Mouse (Mus musculus): Measurements from ENCODE around the gene Hmgxb4.

The Hmgxb4 gene

DNA sequence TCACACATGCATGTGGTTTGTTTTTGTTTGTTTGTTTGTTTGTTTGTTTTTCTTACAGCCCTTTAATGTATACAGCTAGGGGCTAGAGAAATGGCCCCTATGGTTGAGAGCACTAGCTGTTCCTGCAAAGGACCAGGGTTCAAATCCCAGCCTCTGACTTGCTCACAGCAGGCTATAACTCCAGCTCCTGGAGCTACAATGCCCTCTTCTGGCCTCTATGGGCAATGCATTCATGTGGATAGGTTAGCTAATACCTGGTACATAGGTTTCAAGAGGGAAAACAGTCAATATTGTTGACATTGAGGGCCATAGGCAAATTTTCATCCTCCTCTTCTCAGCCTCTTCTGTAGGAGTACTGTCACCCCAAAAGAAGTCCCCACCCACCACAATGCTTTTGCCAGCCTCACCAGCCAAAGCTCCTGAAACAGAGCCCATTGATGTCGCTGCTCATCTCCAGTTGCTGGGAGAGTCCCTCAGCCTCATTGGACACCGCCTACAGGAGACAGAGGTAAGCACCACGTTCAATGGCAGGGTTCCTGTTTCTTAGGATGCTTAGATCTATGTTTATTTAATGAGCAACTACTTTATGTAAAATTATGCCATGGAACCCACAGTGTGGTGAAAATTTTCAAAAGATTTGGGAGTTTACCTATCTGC lies 30.6 kb downstream of the Hmgxb4 start:
- no peak for DNase-seq

DNA sequence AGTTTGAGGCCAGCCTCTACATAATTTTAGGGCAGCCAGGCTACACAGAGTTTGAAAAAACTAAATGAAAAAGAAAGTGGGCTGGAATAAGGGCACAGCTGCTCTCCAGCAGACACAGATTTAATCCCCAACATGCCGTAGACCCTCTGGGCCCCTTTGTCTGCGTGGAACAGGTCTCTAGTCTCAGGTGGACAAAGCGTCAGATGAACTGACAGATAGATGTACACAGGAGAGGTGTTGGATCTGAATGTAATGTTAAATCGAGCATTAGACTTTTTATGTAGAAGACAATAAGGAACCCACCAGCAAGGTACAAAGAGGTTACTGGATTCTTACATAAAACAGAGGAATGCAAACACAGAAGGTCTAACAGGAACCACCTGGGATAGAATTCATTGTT lies 32.7 kb downstream of the Hmgxb4 start:
- no peak for DNase-seq

DNA sequence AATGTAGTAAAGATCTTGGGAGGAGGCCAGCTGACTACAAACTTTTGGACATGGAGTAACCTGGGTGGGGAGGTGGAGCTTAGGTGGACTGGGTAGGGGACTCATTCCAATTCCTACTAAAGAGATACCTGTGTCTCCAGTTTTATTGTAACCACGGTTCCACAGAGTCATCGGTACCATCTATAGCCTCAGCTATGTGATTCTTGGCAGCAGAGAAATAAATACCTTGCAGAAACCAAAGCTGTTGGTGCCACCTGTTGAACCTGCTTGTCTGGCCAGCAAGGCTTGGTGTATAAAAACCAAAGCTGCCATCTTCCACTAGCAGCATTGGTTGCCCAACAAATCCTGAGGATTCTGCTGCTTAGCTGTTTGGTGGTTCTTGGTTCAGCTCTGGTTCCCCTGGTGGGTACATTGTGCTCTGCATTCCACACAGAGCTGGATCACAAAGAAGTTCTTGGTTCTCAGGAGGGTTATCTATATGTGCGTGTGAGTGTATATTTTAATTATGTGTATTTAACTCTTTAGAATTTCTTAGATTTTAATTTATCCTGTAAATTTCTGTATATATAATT lies 37.4 kb downstream of the Hmgxb4 start:
- DNase-seq: no peak

DNA sequence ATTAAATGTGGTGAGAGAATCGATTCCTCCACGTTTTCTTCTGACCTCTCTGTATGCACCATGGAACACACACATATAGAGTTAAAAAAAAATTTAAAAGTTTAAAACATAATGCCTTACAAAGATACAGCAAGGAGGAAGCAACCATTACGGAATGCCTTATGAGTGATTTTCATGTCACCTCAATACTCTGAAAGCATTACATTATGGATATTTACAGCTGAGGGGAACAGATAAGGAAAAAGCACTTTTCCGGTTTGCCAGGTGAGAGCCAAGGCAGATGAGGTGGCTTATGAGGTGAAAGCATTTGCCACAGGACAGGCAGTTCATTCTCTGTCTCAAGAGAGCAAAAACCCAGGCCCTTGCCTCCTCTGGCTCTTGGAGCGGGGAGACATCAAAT lies 39.8 kb downstream of the Hmgxb4 start:
- no peak for DNase-seq

DNA sequence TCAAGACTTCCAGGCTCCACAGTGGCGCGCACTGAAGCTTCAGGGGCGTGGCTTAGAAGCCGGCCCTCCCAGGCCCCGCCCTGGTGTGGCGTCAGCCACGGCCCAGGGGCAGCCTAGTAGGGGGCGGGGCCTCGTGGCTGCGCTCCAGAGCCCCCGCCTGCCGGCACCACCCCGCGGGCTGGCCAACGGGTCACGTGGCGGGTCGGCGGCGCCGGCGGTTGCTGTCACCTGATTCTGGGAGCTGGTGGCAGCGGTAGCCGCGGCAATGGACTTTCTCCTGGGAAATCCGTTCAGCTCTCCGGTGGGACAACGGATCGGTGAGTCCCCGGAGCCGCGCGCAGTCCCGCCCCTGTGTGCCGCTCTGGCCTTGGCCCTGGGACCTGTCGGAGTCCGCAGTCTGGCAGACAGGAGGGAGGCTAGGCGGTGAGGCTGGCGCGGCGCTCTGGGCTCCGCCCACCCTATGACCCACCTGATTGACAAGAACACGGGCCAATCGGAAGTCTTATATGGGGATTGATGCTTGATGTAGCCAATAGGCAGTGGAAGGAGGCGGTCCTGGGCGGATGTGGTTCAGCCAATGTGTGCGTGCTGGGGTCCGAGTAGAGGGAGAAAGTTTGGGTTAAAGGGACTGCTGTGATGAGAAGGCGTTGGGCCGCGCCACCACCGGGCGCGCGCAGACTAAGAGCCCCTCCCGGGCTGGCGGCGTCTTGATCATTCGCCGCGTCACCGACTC lies 40.5 kb downstream of the Hmgxb4 start, which contains the start of gene Tom1:
TSS of gene Tom1 (plus strand) at position 195 of the 733 bp plus-strand sequence.
- DNase-seq: peak; percentile 99

DNA sequence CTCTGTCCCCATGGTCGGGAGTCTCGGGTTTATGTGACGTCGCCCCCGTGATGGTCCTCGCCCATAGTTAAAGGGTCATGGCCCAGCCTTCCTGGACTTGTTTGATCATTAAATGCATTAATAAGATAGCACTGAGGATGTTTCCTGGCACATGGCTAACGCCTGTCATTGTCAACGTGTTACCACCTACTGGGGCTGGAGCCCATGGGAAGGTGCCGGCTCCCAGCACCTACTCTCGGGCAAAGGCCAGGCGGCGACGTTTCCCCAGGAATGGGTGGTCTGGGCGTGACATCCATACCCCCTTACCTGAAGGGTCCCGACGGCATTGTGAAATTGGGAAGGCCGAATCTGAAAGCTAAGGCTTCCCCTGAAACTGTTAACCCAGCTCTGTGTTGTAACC lies 41.1 kb downstream of the Hmgxb4 start:
- no peak for DNase-seq

DNA sequence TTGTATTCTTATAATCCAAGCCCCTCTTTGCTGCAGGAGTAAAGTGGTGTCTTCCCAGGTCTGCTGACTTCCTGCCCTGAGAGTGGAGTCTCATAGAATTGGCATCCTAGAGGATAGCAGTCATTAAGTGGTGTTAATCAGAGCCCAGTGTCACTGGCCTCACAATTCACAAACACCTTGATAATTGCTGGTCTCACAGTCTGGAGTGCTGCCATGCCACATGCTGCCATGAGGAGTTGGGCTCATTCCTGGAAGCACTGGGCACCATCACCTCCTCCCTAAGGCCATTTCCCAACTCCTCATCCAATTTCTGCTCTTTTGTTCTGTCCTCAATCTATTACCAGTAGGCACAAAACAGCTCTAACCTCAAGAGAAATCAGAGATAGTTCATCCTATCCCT lies 42.5 kb downstream of the Hmgxb4 start:
- no peak for DNase-seq

DNA sequence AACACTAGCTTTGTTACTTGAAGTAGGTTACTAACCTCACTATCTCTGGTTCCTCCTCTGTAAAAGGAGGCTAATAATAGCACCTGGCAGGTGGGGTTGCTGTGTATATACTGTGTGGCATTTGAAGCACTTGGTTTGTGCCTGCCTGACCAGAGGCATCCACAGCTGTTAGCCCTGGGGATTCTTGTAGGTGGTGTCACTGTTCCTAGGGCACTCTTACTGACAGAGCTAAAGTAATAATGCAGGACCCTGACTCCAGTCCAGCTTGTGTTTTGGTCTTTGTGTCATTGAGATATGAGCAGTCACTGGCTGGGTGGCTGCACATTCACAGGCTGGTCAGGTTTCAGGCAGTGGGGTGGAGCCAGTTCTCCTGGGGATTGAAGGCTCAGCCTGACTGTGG lies 45.3 kb downstream of the Hmgxb4 start:
- DNase-seq: no peak

DNA sequence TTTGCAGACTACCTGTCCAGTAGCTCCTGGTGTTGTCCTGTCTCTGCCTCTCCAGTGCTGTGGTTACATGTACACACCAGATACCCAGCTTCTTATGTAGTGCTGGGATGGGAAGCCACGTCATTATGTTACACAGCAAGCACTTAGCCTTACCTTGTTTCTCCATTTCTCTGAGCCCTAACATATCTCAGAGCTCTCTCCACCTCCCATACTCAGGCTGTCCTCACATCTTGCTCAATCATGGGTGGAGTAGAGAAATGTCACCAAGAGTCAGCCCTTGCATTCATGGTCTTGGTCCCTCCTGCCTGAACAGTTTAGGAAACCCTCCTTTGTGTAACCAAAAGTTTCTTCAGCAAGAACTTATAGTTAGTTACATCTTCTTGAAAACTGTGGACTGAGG lies 46.6 kb downstream of the Hmgxb4 start:
- no peak for DNase-seq

DNA sequence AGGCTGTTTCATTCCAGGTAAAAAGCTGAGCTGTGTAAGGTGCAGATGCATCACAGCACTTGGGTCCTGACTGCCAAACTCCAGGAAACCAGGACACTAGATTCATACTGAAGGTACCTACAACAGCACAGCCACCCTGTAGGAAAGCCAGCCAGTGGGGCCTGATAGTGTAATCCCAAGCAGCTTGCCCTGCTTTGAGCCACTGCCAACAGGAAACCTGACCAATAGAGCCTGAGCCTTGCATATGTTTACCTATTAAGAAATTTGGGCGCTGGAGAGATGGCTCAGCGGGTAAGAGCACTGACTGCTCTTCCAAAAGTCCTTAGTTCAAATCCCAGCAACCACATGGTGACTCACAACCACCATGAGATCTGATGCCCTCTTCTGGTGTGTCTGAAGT lies 49.0 kb downstream of the Hmgxb4 start:
- DNase-seq: peak; percentile 27

DNA sequence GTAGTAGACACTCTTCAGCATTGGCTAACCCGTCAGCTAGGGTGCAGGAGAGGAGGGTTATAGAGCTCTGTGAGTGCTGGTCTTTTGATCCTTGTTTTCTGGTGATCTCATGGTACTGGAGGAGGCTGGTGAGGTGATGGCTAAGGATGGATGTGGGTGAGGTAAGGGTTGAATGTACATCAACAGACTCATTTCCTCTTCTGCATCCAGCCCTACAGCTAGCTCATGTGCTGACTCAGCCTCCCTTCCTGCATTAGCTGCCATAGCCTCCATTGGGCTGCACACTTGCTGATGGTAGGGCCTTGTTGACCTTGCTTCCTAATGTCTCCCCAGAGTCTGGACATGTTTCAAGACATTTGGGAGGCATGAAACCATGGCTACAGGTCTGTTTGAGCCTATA lies 49.8 kb downstream of the Hmgxb4 start:
- DNase-seq: no peak

DNA sequence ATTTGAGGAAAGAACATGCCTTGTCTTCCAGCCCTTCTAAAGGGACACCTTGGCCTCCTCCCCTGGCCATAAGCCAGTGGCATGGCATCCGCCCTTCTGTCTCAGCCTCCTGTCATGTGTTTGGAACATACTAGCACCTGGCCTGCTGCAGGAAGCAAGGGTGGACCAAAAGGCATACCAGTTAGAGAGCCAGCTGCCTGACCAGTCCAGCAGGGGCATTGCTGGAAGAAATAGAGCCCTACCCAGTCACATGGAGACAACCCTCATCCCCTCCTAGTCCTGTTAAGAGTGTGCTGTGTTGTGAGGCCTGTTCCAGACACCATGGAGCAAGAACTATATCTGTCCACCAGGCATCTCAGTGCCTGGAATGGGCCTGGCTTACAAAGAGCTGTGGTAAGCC lies 53.1 kb downstream of the Hmgxb4 start:
- DNase-seq: peak; percentile 39

DNA sequence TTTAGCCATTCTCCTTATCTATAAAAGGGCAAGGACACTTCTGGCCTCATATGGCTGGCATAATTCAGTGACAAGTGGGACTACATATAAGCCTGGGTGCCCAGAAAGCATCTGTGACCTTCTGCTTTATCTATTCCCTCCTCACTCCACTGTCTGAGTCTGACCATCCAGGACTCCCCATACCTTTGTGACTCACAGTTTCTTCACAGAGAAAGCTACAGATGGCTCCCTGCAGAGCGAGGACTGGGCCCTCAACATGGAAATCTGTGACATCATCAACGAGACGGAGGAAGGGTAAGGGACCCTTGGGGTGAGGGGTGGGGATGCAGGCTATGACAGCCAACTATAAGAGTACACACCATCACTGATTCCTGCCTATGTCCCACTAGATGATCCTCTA lies 54.6 kb downstream of the Hmgxb4 start:
- DNase-seq: no peak

DNA sequence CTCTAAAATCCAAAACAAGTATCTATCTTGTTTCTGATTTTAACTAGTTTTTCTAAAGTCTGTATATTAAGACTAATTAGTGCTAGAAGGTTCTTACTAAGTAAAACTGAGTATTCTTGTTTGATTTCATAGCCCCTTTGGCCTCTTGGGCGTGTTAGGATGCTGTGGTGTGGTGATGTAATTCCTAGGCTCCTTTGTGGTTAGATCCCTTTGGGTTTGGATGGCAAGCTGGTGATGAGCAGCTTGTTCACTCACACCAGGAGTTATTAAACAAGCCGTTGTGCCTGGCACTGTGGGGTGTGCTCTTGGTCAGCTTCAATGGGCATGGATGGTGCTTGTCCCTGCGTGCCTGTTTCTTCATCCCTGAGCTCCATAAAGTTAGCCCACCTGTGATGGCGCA lies 60.2 kb downstream of the Hmgxb4 start:
- DNase-seq: no peak

DNA sequence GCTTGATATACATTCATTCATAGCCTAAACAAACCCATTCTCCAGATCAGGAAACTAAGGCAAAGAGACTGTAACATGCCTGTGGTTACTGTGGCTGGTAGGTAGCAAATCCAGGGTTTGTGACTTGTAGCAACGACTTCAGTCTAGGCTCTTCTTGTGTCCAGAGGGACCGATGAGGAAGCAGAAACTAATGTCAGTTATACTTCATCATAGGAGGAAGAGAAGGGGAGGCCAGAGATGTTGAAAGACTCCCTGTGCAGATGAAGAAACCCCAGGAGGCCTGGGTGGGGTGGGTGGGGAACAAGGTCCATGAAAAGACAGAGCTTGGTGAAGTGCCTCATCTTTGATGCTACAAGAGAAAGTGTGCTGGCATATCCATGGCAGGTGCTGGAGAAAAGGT lies 62.5 kb downstream of the Hmgxb4 start:
- DNase-seq: no peak

DNA sequence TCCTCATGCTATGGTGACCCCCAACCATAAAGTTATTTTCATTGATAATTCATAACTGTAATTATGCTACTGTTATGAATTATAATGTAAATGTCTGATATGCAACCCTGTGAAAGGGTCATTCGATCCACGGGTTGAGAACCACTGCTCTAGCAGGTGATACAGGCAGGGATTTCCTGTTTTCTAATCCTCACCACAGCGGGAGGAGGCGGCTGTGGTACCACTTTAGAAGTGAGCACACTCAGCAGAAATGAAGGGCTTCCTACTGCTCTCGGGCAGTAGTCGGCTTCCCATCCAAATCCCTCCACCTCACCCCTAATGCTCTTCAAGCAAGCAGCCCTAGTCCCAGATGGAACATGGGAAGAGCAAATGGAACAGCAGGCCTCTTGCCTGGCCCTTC lies 66.9 kb downstream of the Hmgxb4 start:
- no peak for DNase-seq

DNA sequence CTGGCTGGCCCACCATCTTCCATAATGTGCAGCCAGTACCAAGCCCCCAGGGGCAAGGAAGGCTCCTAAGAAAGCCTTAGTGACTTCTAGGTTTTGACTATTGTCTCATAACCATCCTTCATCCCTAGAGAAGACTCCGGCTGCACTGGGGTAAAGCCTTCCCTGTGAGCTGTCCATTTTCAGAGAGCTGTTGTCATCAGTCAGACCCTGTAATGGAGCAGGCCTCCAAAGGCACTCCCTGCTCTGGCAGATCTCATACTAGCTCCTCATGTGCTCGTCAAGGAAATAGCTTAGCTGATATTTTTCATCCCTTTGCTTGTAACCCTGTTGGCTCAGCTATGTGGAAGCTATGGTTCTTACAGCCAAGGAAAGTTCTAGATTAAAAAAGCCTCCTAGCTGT lies 67.7 kb downstream of the Hmgxb4 start:
- DNase-seq: no peak

DNA sequence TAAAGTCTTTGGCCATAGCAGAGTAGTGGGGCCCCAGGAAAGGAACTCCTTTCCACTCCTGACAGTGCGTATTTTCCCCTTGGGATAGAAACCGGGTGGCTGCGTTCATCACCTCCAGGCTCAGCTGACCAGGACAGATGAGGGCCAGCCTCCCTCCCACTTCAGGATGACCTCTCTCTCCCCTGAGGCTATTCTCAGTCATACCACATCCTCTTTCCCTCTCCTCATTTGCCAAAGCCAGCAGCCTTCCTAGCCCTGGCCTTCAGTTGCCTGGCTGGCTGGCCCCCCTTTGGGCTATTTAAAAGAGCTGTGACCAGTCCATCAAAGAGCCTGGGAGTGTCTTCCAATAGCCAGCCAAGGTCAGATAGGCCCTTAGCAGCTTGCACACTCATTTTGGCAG lies 70.1 kb downstream of the Hmgxb4 start:
- DNase-seq: no peak

DNA sequence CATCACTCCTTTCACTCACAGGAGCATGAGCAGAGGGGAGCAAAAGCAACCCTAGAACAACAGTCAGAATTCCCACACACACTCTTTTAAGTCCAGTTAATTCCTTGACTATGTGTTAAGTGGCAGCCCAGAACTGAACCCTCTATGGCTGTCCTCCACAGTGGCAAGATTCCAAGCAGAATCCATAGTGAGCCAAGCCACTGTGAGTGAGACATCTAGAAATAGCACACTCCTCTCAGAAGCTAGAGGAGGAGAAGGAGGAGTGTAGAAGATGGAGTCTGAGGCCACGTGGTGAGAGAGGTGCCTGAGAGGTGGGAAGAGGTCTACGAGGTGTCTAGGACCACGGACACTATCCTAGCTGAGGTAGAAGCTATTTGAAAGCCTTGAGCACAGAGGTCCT lies 71.6 kb downstream of the Hmgxb4 start:
- DNase-seq: no peak

DNA sequence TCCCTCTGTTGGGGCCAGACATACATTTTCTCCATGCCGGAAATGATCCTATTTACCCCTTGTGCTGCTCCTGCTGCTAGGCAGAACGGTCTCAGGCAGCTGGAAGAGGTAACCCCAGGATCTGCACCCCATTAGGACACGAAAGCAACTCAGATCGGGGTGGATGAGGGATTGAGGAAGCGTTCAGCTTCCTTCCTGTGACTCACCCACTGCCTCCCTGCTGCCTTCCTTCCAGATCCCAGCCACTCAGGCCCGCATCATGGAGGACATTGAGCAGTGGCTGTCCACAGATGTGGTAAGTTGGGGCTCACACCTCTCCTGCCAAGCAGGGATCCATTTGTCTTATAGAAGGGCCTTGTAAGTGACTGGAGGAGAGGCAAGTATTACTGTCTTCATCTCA lies 74.1 kb downstream of the Hmgxb4 start:
- no peak for DNase-seq

DNA sequence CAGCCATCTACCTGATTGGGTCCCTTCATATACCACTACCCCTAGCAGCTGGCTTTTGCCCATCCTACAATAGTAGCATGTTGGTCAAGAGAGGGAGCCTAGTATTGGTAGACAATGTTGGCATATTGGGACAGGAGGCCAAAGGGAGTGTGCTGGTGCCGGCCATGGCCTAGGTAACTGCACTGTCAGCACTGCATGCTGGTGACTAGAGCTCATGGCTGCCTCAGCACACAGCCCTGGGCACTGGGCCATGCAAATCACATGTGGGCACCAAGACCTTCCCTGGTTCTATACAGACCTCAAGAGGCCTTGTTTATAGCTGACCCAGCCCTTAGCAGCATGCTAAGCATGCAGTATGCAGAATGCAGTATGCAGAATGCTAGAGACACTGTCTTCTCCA lies 77.1 kb downstream of the Hmgxb4 start:
- no peak for DNase-seq

DNA sequence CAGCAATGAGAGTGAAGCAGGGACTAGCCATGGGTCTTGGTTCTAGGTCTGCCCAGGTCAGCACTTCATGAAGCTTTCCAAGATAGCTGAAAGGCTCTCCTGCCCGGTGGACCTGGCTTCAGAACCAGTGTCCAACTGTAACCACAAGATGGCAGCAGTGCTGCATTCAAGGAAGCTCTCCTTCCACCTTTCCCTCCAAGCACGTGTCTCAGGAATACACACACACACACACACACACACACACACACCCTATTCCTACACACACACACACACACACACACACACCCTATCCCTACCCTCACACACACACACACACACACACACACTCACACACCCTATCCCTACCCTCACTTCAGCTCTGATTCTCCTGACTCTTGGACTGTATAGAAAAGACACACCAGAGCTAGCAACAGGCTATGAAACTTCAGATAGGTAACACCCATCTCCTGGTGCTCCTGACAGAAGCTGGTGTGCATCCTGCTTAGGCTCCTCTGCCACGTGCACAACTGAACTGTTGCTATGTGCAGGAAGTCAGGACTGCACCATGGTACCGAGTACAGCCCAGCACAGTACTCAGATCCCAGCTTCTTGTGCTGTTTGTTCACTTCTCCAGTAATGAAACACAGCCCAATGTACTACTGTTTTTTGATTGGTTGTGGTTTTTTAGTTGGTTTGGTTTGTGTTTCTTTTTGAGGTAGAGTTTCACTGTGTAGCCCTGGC lies 78.6 kb downstream of the Hmgxb4 start:
- DNase-seq: peak; percentile 68

DNA sequence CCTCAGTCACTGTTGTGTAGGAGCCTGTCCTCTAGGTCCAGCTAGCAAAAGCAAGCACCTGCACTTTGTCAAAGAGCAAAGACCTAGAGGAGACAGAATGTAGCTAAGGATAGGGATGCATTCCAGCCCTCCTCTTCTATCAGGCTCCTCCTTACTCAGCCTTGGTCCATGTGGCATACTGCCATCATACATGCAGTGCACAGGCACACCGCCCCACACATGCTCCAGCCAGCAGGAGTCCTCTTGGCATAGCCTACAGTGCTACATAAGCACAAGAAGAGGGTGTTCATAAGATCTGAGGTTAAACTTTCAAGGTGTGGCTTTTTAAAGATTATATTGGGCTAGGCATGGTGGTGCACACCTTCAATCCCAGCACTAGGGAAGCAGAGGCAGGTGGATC lies 81.7 kb downstream of the Hmgxb4 start:
- no peak for DNase-seq

DNA sequence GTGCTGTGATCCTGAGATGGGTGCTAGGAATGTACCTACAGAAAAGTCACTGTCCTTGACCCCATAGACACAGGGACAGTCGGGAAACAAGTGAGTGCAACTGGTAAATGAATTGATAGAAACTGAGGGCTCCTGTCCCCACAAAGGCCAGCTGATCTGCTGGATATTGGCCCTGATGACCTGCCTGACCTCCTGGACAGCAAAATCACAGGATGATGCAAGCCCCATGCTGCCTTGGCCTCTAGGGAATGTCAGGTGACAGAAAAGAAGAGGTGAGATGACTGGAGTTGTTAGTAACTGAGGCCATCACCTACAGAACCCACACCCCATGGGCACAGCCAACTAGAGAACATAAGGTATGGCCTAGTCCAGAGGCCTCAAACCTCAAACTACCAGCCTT lies 85.1 kb downstream of the Hmgxb4 start:
- DNase-seq: no peak
